Mouse (Mus musculus) megakaryocyte, embryonic 14.5 days (primary cell): Measurements from ENCODE around the gene Itih3. TPM values are rescaled to one million over a fixed set of nuclear protein-coding genes. Genes with fewer than 3 reads are reported as not detected.

ENCODE experiments used
- H3K27me3 ChIP-seq: replicated peaks from 2 replicates; pipeline ENCODE3; 2012; ENCODE audit warnings: inconsistent platforms
- H3K36me3 ChIP-seq: replicated peaks from 2 replicates; pipeline ENCODE3; 2012; ENCODE audit warnings: low read length, inconsistent platforms, mixed read lengths
- H3K4me1 ChIP-seq: 2 replicates; pipeline ENCODE4 v1.6.1; 2012; ENCODE audit warnings: inconsistent platforms
- H3K4me3 ChIP-seq: replicated peaks from 2 replicates; pipeline ENCODE3; 2012; ENCODE audit warnings: moderate library complexity, mild to moderate bottlenecking, inconsistent platforms
- H3K9me3 ChIP-seq: 2 replicates; pipeline ENCODE4 v1.6.1; 2012; ENCODE audit warnings: inconsistent platforms
- FLI1 ChIP-seq: IDR thresholded peaks from 2 replicates; pipeline ENCODE4 v1.6.1; 2012; ENCODE audit warnings: low read length, inconsistent platforms, mixed read lengths
- GATA1 ChIP-seq: IDR thresholded peaks from 3 replicates; pipeline ENCODE4 v1.6.1; 2012; ENCODE audit warnings: mixed read lengths, low read length, inconsistent platforms, borderline replicate concordance
- polyA plus RNA-seq: library from polyadenylated mRNA; stranded (reverse); fragments of >175 nt; gene quantifications from 2 replicates; pipeline ENCODE4 v1.2.3, GENCODE M21; 2012; ENCODE audit warnings: low replicate concordance; ENCODE audit not compliant: insufficient read depth

Gene Itih3
- polyA plus RNA-seq, 1 experiment: not detected

- H3K4me1 ChIP-seq: peaks cover 67% of the 10 kb centered on the region
- H3K27me3 ChIP-seq: no peaks in the 10 kb centered on the region
- TF ChIP-seq GATA1: no peak
- TF ChIP-seq FLI1: no peak
- H3K4me3 ChIP-seq: no peak overlapping the region
- H3K9me3 ChIP-seq: no peaks in the 10 kb centered on the region
- peaks cover 52% of the 10 kb centered on the region for H3K36me3 ChIP-seq
Observed at GRCm38 (mm10) chr14:30867042-30867441, 56.5 kb downstream of the Itih3 start.

GRCm38 (mm10) chr14:30865311-30865710, 58.2 kb downstream of the Itih3 start:
- Histone ChIP-seq H3K4me3 (no peak overlapping the region), H3K27me3 (no peaks in the 10 kb centered on the region), H3K9me3 (no peaks in the 10 kb centered on the region), H3K36me3 (peaks cover 44% of the 10 kb centered on the region), H3K4me1 (peaks cover 53% of the 10 kb centered on the region)
- TF ChIP-seq FLI1 (no peak), GATA1 (no peak)

- no peaks in the 10 kb centered on the region for H3K9me3 ChIP-seq
- H3K4me1 ChIP-seq: peaks cover 35% of the 10 kb centered on the region
- H3K27me3 ChIP-seq: no peaks in the 10 kb centered on the region
- TF ChIP-seq GATA1 (no peak), FLI1 (no peak)
- no peak overlapping the region for H3K4me3 ChIP-seq
- H3K36me3 ChIP-seq: peaks cover 31% of the 10 kb centered on the region
Observed at GRCm38 (mm10) chr14:30862368-30862767, 61.2 kb downstream of the Itih3 start.

- no peak for TF ChIP-seq FLI1
- H3K4me1 ChIP-seq: peaks cover 27% of the 10 kb centered on the region
- H3K36me3 ChIP-seq: peaks cover 28% of the 10 kb centered on the region
Observed at GRCm38 (mm10) chr14:30861421-30862125, 62.0 kb downstream of the Itih3 start.

More at GRCm38 (mm10) chr14:30861421-30862125, 62.0 kb downstream of the Itih3 start:
- no peaks in the 10 kb centered on the region for H3K9me3 ChIP-seq
- no peaks in the 10 kb centered on the region for H3K27me3 ChIP-seq
- no peak overlapping the region for H3K4me3 ChIP-seq

Other genes with a start within 250 kb of the Itih3 start
- gene Sfmbt1, start 208.9 kb downstream of the Itih3 start, polyA plus RNA-seq: 0.53 and 1.0 TPM in 2 replicates
- gene Tmem110, start 98.2 kb downstream of the Itih3 start, polyA plus RNA-seq: 21.4 and 29.3 TPM in 2 replicates
- 4.1 TPM in 1 of 2 replicates, not detected in the other for gene Mustn1, start 44.6 kb downstream of the Itih3 start, polyA plus RNA-seq
- 0.04 TPM in 1 of 2 replicates, not detected in the other for gene Itih4, start 37.3 kb downstream of the Itih3 start, polyA plus RNA-seq
- 0.20 TPM in 1 of 2 replicates, not detected in the other for gene Itih1, start 19.5 kb upstream of the Itih3 start, polyA plus RNA-seq
- gene Nek4, start 27.6 kb upstream of the Itih3 start, polyA plus RNA-seq: 1.4 and 3.3 TPM in 2 replicates
- gene Glt8d1, start 77.6 kb upstream of the Itih3 start, polyA plus RNA-seq: 6.5 and 7.5 TPM in 2 replicates
- 10.3 and 51.5 TPM in 2 replicates for gene Spcs1, start 77.9 kb upstream of the Itih3 start, polyA plus RNA-seq
- gene Pbrm1, start 95.4 kb upstream of the Itih3 start, polyA plus RNA-seq: 3.7 and 3.8 TPM in 2 replicates
- 8.2 TPM in 1 of 2 replicates, not detected in the other for gene Gnl3, start 95.4 kb upstream of the Itih3 start, polyA plus RNA-seq
- 75.6 and 108 TPM in 2 replicates for gene Smim4, start 205.2 kb upstream of the Itih3 start, polyA plus RNA-seq
- gene Nt5dc2, start 207.3 kb upstream of the Itih3 start, polyA plus RNA-seq: 31.4 and 70.8 TPM in 2 replicates
- 5.0 and 11.7 TPM in 2 replicates for gene Stab1, start 244.9 kb upstream of the Itih3 start, polyA plus RNA-seq